Comparison of ENCODE assay signal across 13 mouse cellular contexts in the genomic region with DNA sequence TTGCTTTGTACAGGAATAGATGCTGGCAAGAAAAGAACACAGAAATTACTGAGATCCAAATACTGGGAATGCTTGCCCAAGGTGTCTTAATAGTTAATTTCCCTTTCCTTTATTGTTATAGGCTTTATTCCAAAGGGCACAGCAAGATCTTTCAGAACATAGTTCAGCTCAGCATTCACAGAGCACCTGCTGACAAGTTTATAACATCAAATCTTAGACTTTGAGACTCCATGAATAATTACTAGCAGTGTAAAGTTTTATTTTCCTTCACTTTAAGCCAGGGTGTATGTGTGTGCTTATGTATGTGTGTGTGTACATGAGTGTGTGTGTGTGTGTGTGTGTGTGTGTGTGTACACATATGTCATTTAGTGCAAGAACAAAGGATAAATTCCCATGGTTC.
"Had no signal": no experiment of that assay in that cellular context is flagged by ENCODE, and none has a peak within 500 bp of the region (broad histone marks: within the 10 kb centered on the region; RNA-seq: fewer than 3 reads in every experiment).

No protein-coding gene starts in this region.

- DNase-seq: kidney, adult 8-10 months; kidney, postnatal 10 days; kidney, postnatal 4 days; left cerebral cortex, postnatal 4 days; lung, embryonic 14.5 days; lung, postnatal 14 days; spleen, adult 18-20 months; thymus, adult 2 months; thymus, postnatal 25 days had no signal

- H3K36me3 ChIP-seq: liver, embryonic 12.5 days; midbrain, embryonic 13.5 days; neural tube, embryonic 15.5 days; stomach, embryonic 15.5 days had no signal

- H3K4me1 ChIP-seq: liver, embryonic 12.5 days; midbrain, embryonic 13.5 days; neural tube, embryonic 15.5 days; stomach, embryonic 15.5 days had no signal

- H3K4me2 ChIP-seq: liver, embryonic 12.5 days; lung, embryonic 14.5 days; midbrain, embryonic 13.5 days; neural tube, embryonic 15.5 days; stomach, embryonic 15.5 days had no signal

- H3K9me3 ChIP-seq: liver, embryonic 12.5 days; midbrain, embryonic 13.5 days; neural tube, embryonic 15.5 days; stomach, embryonic 15.5 days had no signal

- H3K9ac ChIP-seq: liver, embryonic 12.5 days; lung, embryonic 14.5 days; midbrain, embryonic 13.5 days; neural tube, embryonic 15.5 days; stomach, embryonic 15.5 days had no signal

- H3K27me3 ChIP-seq: liver, embryonic 12.5 days; midbrain, embryonic 13.5 days; neural tube, embryonic 15.5 days; stomach, embryonic 15.5 days had no signal

- H3K4me3 ChIP-seq: liver, embryonic 12.5 days; midbrain, embryonic 13.5 days; neural tube, embryonic 15.5 days; stomach, embryonic 15.5 days had no signal

- ATAC-seq: liver, embryonic 12.5 days; midbrain, embryonic 13.5 days had no signal

- H3K27ac ChIP-seq: liver, embryonic 12.5 days; midbrain, embryonic 13.5 days; neural tube, embryonic 15.5 days; stomach, embryonic 15.5 days had no signal
